Mouse (Mus musculus) G1E (cell line): Measurements from ENCODE around the gene Lce1a1. TPM values are rescaled to one million over a fixed set of nuclear protein-coding genes. Genes with fewer than 3 reads are reported as not detected.

Experiments used
- ATAC-seq: 2 replicates; pipeline ENCODE4 v1.8.0; 2016; ENCODE audit warnings: mild to moderate bottlenecking; ENCODE audit not compliant: insufficient number of reproducible peaks, poor library complexity, low FRiP score, severe bottlenecking; ENCODE audit errors: extremely low read depth
- DNase-seq: peaks from one replicate; pipeline ENCODE4 v3.0.0; 2012; ENCODE audit warnings: low spot score
- H3K27me3 ChIP-seq: 2 replicates; pipeline ENCODE4 v1.6.1; 2012; ENCODE audit warnings: mild to moderate bottlenecking, low read length, inconsistent platforms; ENCODE audit not compliant: insufficient read depth
- H3K36me3 ChIP-seq: replicated peaks from 2 replicates; pipeline ENCODE3; 2012; ENCODE audit warnings: mild to moderate bottlenecking, inconsistent platforms
- H3K4me1 ChIP-seq: 2 replicates; pipeline ENCODE4 v1.6.1; 2012; ENCODE audit warnings: low read depth, low read length, inconsistent platforms, mixed read lengths; ENCODE audit not compliant: insufficient read depth
- H3K4me3 ChIP-seq: 2 replicates; pipeline ENCODE4 v1.5.1; 2012; ENCODE audit warnings: low read depth, mild to moderate bottlenecking, inconsistent platforms, low read length, moderate library complexity, mixed read lengths
- H3K9me3 ChIP-seq: replicated peaks from 2 replicates; pipeline ENCODE4 v1.6.1; 2012; ENCODE audit warnings: inconsistent platforms
- CTCF ChIP-seq: IDR thresholded peaks from 2 replicates; pipeline ENCODE4 v1.5.1; 2012; ENCODE audit warnings: low read depth, low read length, inconsistent platforms, mixed read lengths
- GATA1 ChIP-seq: IDR thresholded peaks from 2 replicates; pipeline ENCODE4 v1.6.1; 2012; ENCODE audit warnings: borderline replicate concordance, low read length, inconsistent platforms, mixed read lengths
- GATA2 ChIP-seq: IDR thresholded peaks from 2 replicates; pipeline ENCODE4 v1.6.1; 2012; ENCODE audit warnings: low read depth, low read length, inconsistent platforms, borderline replicate concordance
- POLR2AphosphoS5 ChIP-seq: IDR thresholded peaks from 2 replicates; pipeline ENCODE4 v1.6.1; 2012; ENCODE audit warnings: low read depth, low read length, inconsistent platforms; ENCODE audit not compliant: insufficient replicate concordance
- TAL1 ChIP-seq: conservative IDR thresholded peaks from 2 replicates; pipeline ENCODE4 v1.6.1; 2012; ENCODE audit warnings: low read depth, low read length, inconsistent platforms, mixed read lengths
- polyA plus RNA-seq: library from polyadenylated mRNA; stranded (reverse); fragments of >175 nt; gene quantifications from 2 replicates; pipeline ENCODE4 v1.2.3, GENCODE M21; 2012
- total RNA-seq, 2 experiments: library from RNA; stranded (forward) in 1 of 2; stranded (reverse) in 1 of 2; fragments of 200-1000 nt in 1 of 2; fragments of >200 nt in 1 of 2; fragmentation: Nextera tagmentation in 1 of 2; gene quantifications; 2 replicates each; pipeline ENCODE4 v1.2.3; 2014 to 2017

Lce1a1 gene
- total and polyA plus RNA-seq, 3 experiments, result not detected

- no peaks in the 10 kb centered on the region for H3K9me3 ChIP-seq
- no peaks in the 10 kb centered on the region for H3K4me1 ChIP-seq
- ATAC-seq (no peak), DNase-seq (no peak)
- no peaks in the 10 kb centered on the region for H3K36me3 ChIP-seq
- TF ChIP-seq GATA1, result no peak
- TF ChIP-seq POLR2AphosphoS5, result no peak
- TF ChIP-seq GATA2, result no peak
- no peak for TF ChIP-seq TAL1
- TF ChIP-seq CTCF, result no peak
- H3K27me3 ChIP-seq, result no peaks in the 10 kb centered on the region
- H3K4me3 ChIP-seq, result no peak within 1 kb of the TSS
Measured at GRCm38 (mm10) chr3:92607392-92607791, 40.7 kb downstream of the Lce1a1 start, which contains the start of gene 2210017I01Rik. TSS of gene 2210017I01Rik (minus strand) at chr3:92607492.

- no peak for DNase-seq
- TF ChIP-seq GATA2, result no peak
- no peak for TF ChIP-seq POLR2AphosphoS5
- no peak for TF ChIP-seq TAL1
- no peak for TF ChIP-seq GATA1
- TF ChIP-seq CTCF, result no peak
- no peaks in the 10 kb centered on the region for H3K4me1 ChIP-seq
- H3K9me3 ChIP-seq, result no peaks in the 10 kb centered on the region
- ATAC-seq, result no peak
- H3K36me3 ChIP-seq, result no peaks in the 10 kb centered on the region
- no peaks in the 10 kb centered on the region for H3K27me3 ChIP-seq
- no peak overlapping the region for H3K4me3 ChIP-seq
Measured at GRCm38 (mm10) chr3:92602169-92602568, 45.9 kb downstream of the Lce1a1 start.

GRCm38 (mm10) chr3:92600456-92600855 is 47.7 kb downstream of the Lce1a1 start:
- H3K4me3 ChIP-seq, result no peak overlapping the region
- no peaks in the 10 kb centered on the region for H3K9me3 ChIP-seq
- no peaks in the 10 kb centered on the region for H3K36me3 ChIP-seq
- TF ChIP-seq GATA2, result no peak
- no peak for TF ChIP-seq GATA1
- no peak for TF ChIP-seq POLR2AphosphoS5
- no peak for TF ChIP-seq TAL1
- no peaks in the 10 kb centered on the region for H3K4me1 ChIP-seq
- H3K27me3 ChIP-seq, result no peaks in the 10 kb centered on the region
- DNase-seq (no peak), ATAC-seq (no peak)

- H3K27me3 ChIP-seq, result no peaks in the 10 kb centered on the region
- no peaks in the 10 kb centered on the region for H3K36me3 ChIP-seq
- no peak for ATAC-seq
- H3K4me1 ChIP-seq, result no peaks in the 10 kb centered on the region
- no peak for DNase-seq
- TF ChIP-seq POLR2AphosphoS5, result no peak
- H3K9me3 ChIP-seq, result no peaks in the 10 kb centered on the region
- H3K4me3 ChIP-seq, result no peak overlapping the region
Measured at GRCm38 (mm10) chr3:92599973-92600372, 48.1 kb downstream of the Lce1a1 start.

GRCm38 (mm10) chr3:92598429-92598828 is 49.7 kb downstream of the Lce1a1 start:
- Histone ChIP-seq H3K27me3 (no peaks in the 10 kb centered on the region), H3K36me3 (no peaks in the 10 kb centered on the region), H3K9me3 (no peaks in the 10 kb centered on the region), H3K4me1 (no peaks in the 10 kb centered on the region), H3K4me3 (no peak overlapping the region)
- DNase-seq (no peak), ATAC-seq (no peak)
- TF ChIP-seq TAL1 (no peak), GATA1 (no peak), GATA2 (no peak), POLR2AphosphoS5 (no peak), CTCF (no peak)

Other genes with a start within 250 kb of the Lce1a1 start
Only the 20 nearest of the 28 such genes appear.
- gene Sprr1a, start 162.4 kb downstream of the Lce1a1 start, total RNA-seq (2014; fragmentation: Nextera tagmentation), result not detected in 2 replicates
- gene Sprr1a, start 162.4 kb downstream of the Lce1a1 start, total RNA-seq (2017), result 0.23 TPM in 1 of 2 replicates, not detected in the other
- gene Sprr1a, start 162.4 kb downstream of the Lce1a1 start, polyA plus RNA-seq, result not detected in 2 replicates
- gene Sprr4, start 147.8 kb downstream of the Lce1a1 start, total RNA-seq (2014; fragmentation: Nextera tagmentation), result not detected in 2 replicates
- not detected in 2 replicates for gene Sprr4, start 147.8 kb downstream of the Lce1a1 start, total RNA-seq (2017)
- not detected in 2 replicates for gene Sprr4, start 147.8 kb downstream of the Lce1a1 start, polyA plus RNA-seq
- gene 2310046K23Rik, start 113.8 kb downstream of the Lce1a1 start, total RNA-seq (2014; fragmentation: Nextera tagmentation), result not detected in 2 replicates
- not detected in 2 replicates for gene 2310046K23Rik, start 113.8 kb downstream of the Lce1a1 start, total RNA-seq (2017)
- gene 2310046K23Rik, start 113.8 kb downstream of the Lce1a1 start, polyA plus RNA-seq, result not detected in 2 replicates
- gene Ivl, start 74.6 kb downstream of the Lce1a1 start, total RNA-seq (2014; fragmentation: Nextera tagmentation), result not detected in 2 replicates
- 0.11 TPM in 1 of 2 replicates, not detected in the other for gene Ivl, start 74.6 kb downstream of the Lce1a1 start, total RNA-seq (2017)
- gene Ivl, start 74.6 kb downstream of the Lce1a1 start, polyA plus RNA-seq, result not detected in 2 replicates
- not detected in 2 replicates for gene Smcp, start 59.3 kb downstream of the Lce1a1 start, total RNA-seq (2014; fragmentation: Nextera tagmentation)
- not detected in 2 replicates for gene Smcp, start 59.3 kb downstream of the Lce1a1 start, total RNA-seq (2017)
- gene Smcp, start 59.3 kb downstream of the Lce1a1 start, polyA plus RNA-seq, result not detected in 2 replicates
- gene 2210017I01Rik, start 40.8 kb downstream of the Lce1a1 start, total RNA-seq (2014; fragmentation: Nextera tagmentation), result not detected in 2 replicates
- not detected in 2 replicates for gene 2210017I01Rik, start 40.8 kb downstream of the Lce1a1 start, total RNA-seq (2017)
- gene 2210017I01Rik, start 40.8 kb downstream of the Lce1a1 start, polyA plus RNA-seq, result not detected in 2 replicates
- not detected in 2 replicates for gene Lce6a, start 26.6 kb downstream of the Lce1a1 start, total RNA-seq (2014; fragmentation: Nextera tagmentation)
- gene Lce6a, start 26.6 kb downstream of the Lce1a1 start, total RNA-seq (2017), result not detected in 2 replicates
- gene Lce6a, start 26.6 kb downstream of the Lce1a1 start, polyA plus RNA-seq, result not detected in 2 replicates
- gene Lce1b, start 8.6 kb upstream of the Lce1a1 start, total RNA-seq (2014; fragmentation: Nextera tagmentation), result not detected in 2 replicates
- gene Lce1b, start 8.6 kb upstream of the Lce1a1 start, total RNA-seq (2017), result not detected in 2 replicates
- gene Lce1b, start 8.6 kb upstream of the Lce1a1 start, polyA plus RNA-seq, result not detected in 2 replicates
- not detected in 2 replicates for gene Lce1a2, start 22.0 kb upstream of the Lce1a1 start, total RNA-seq (2014; fragmentation: Nextera tagmentation)
- gene Lce1a2, start 22.0 kb upstream of the Lce1a1 start, total RNA-seq (2017), result not detected in 2 replicates
- not detected in 2 replicates for gene Lce1a2, start 22.0 kb upstream of the Lce1a1 start, polyA plus RNA-seq
- not detected in 2 replicates for gene Lce1c, start 30.9 kb upstream of the Lce1a1 start, total RNA-seq (2014; fragmentation: Nextera tagmentation)
- gene Lce1c, start 30.9 kb upstream of the Lce1a1 start, total RNA-seq (2017), result not detected in 2 replicates
- gene Lce1c, start 30.9 kb upstream of the Lce1a1 start, polyA plus RNA-seq, result not detected in 2 replicates
- gene Lce1d, start 38.9 kb upstream of the Lce1a1 start, total RNA-seq (2014; fragmentation: Nextera tagmentation), result not detected in 2 replicates
- gene Lce1d, start 38.9 kb upstream of the Lce1a1 start, total RNA-seq (2017), result not detected in 2 replicates
- not detected in 2 replicates for gene Lce1d, start 38.9 kb upstream of the Lce1a1 start, polyA plus RNA-seq
- not detected in 2 replicates for gene Lce1e, start 60.8 kb upstream of the Lce1a1 start, total RNA-seq (2014; fragmentation: Nextera tagmentation)
- not detected in 2 replicates for gene Lce1e, start 60.8 kb upstream of the Lce1a1 start, total RNA-seq (2017)
- gene Lce1e, start 60.8 kb upstream of the Lce1a1 start, polyA plus RNA-seq, result not detected in 2 replicates
- gene Lce1f, start 72.0 kb upstream of the Lce1a1 start, total RNA-seq (2014; fragmentation: Nextera tagmentation), result not detected in 2 replicates
- gene Lce1f, start 72.0 kb upstream of the Lce1a1 start, total RNA-seq (2017), result not detected in 2 replicates
- gene Lce1f, start 72.0 kb upstream of the Lce1a1 start, polyA plus RNA-seq, result not detected in 2 replicates
- gene Gm38119, start 90.8 kb upstream of the Lce1a1 start, total RNA-seq (2014; fragmentation: Nextera tagmentation), result not detected in 2 replicates
- gene Gm38119, start 90.8 kb upstream of the Lce1a1 start, total RNA-seq (2017), result not detected in 2 replicates
- not detected in 2 replicates for gene Gm38119, start 90.8 kb upstream of the Lce1a1 start, polyA plus RNA-seq
- not detected in 2 replicates for gene Lce1g, start 104.0 kb upstream of the Lce1a1 start, total RNA-seq (2014; fragmentation: Nextera tagmentation)
- not detected in 2 replicates for gene Lce1g, start 104.0 kb upstream of the Lce1a1 start, total RNA-seq (2017)
- not detected in 2 replicates for gene Lce1g, start 104.0 kb upstream of the Lce1a1 start, polyA plus RNA-seq
- not detected in 2 replicates for gene Lce1h, start 116.8 kb upstream of the Lce1a1 start, total RNA-seq (2014; fragmentation: Nextera tagmentation)
- not detected in 2 replicates for gene Lce1h, start 116.8 kb upstream of the Lce1a1 start, total RNA-seq (2017)
- gene Lce1h, start 116.8 kb upstream of the Lce1a1 start, polyA plus RNA-seq, result not detected in 2 replicates
- not detected in 2 replicates for gene Lce1i, start 130.6 kb upstream of the Lce1a1 start, total RNA-seq (2014; fragmentation: Nextera tagmentation)
- not detected in 2 replicates for gene Lce1i, start 130.6 kb upstream of the Lce1a1 start, total RNA-seq (2017)
- gene Lce1i, start 130.6 kb upstream of the Lce1a1 start, polyA plus RNA-seq, result not detected in 2 replicates
- gene Lce1j, start 142.2 kb upstream of the Lce1a1 start, total RNA-seq (2014; fragmentation: Nextera tagmentation), result not detected in 2 replicates
- not detected in 2 replicates for gene Lce1j, start 142.2 kb upstream of the Lce1a1 start, total RNA-seq (2017)
- not detected in 2 replicates for gene Lce1j, start 142.2 kb upstream of the Lce1a1 start, polyA plus RNA-seq
- not detected in 2 replicates for gene Lce1k, start 159.6 kb upstream of the Lce1a1 start, total RNA-seq (2014; fragmentation: Nextera tagmentation)
- gene Lce1k, start 159.6 kb upstream of the Lce1a1 start, total RNA-seq (2017), result not detected in 2 replicates
- not detected in 2 replicates for gene Lce1k, start 159.6 kb upstream of the Lce1a1 start, polyA plus RNA-seq
- not detected in 2 replicates for gene Kprp, start 178.9 kb upstream of the Lce1a1 start, total RNA-seq (2014; fragmentation: Nextera tagmentation)
- 0.05 and 0.06 TPM in 2 replicates for gene Kprp, start 178.9 kb upstream of the Lce1a1 start, total RNA-seq (2017)
- gene Kprp, start 178.9 kb upstream of the Lce1a1 start, polyA plus RNA-seq, result not detected in 2 replicates